Mouse (Mus musculus): Measurements from ENCODE around the gene Orm2.

GRCm38 (mm10) chr4:63389121-63389886 is 27.1 kb downstream of the Orm2 start:
- no peak for TF ChIP-seq GATA1 (IDR thresholded peaks at IDR 0.05; ENCODE audit: borderline replicate concordance, low read length)
- TF ChIP-seq FLI1 (IDR thresholded peaks at IDR 0.05; ENCODE audit: low read length), result no peak

All from megakaryocyte, embryonic 14.5 days (primary cell).